Mouse (Mus musculus) cerebellum, adult 2 months (tissue): ENCODE results near the gene Klk1b3.

Experiments used
- CTCF ChIP-seq: fragments of 200-500 bp; IDR thresholded peaks from 2 replicates; pipeline ENCODE4 v1.5.1; 2011; ENCODE audit warnings: low read depth, mild to moderate bottlenecking, control low read depth, low read length, moderate library complexity, borderline replicate concordance; ENCODE audit not compliant: insufficient read depth
- POLR2A ChIP-seq: fragments of 200-500 bp; IDR thresholded peaks from 2 replicates; pipeline ENCODE4 v1.6.1; 2011; ENCODE audit warnings: low read length, control low read depth, borderline replicate concordance; ENCODE audit not compliant: insufficient read depth

DNA sequence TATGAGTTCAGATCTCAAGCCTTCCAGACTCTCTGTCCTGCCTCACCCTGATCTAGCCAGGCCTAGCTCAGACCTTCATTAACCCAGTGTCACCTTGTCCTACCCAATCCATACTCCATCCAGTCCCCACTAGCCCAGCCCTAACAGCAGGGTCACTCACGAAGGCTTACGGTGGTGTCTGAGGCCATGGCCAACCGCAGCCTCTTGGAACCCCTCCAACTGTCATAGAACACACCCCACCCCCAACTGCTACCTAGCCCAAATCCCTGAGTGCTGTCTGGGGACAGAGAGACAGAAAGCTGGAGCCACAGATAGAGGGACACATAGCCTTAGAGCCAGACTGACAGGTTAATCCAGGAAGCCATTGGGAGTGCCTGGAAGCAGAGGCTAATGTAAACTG lies 37.9 kb downstream of the Klk1b3 start, which contains the start of gene Gm36864:
- no peak for TF ChIP-seq POLR2A
- TF ChIP-seq CTCF: no peak
